Mouse (Mus musculus) right cerebral cortex, adult 18-20 months (tissue): ENCODE results near the gene Serpinf1.
A peak's percentile ranks its signal among the peaks of the same experiment; 100 is the strongest.
"Not testable (repeated sequence)": the region's sequence is repeated elsewhere in the genome, so short reads cannot be mapped to it uniquely, and the experiment has no call there.

ENCODE experiments used
- DNase-seq: peaks from one replicate; pipeline ENCODE4 v3.0.0; 2022; ENCODE audit warnings: mixed read lengths

Serpinf1 gene

DNA sequence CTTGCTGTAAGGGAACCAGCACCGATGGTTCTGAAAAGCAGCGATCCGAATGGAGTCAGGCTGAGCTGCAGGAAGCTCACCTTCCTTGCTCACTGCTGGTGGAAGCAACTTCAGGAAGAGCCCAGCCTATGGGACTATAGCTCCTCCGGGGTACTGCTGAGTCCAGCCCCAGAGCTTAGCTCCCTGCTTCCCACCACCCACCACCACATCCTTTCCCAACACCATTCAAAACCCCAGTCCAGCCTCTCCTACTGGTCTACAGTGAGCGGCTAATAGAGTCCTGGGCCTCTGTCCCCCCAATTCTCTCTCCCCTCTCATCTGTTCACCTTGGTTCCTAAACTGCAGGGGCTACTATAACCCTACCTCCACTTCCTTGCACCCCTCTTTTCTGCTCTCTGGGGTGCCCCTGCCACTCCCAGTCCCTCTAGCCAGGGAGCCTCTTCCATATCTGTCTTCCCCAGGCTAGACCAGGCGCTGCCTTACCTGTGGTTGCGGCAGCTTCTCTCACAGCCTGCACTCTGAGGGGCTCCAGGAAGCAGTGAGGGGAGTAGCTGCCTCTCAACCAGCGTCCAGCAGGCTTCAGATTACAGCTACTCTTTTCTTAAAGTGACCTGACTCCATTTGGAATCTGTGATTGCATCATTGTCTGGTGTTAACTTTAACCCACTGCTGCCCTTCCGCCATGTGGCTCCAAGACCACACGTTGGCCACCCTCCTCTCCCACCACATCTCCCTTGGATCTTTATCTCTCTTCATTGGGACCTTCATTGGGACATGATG is at the start of gene Serpinf1:
Gene Serpinf1 (minus strand): TSS at position 689 of the 780 bp plus-strand sequence.
- no peak for DNase-seq

DNA sequence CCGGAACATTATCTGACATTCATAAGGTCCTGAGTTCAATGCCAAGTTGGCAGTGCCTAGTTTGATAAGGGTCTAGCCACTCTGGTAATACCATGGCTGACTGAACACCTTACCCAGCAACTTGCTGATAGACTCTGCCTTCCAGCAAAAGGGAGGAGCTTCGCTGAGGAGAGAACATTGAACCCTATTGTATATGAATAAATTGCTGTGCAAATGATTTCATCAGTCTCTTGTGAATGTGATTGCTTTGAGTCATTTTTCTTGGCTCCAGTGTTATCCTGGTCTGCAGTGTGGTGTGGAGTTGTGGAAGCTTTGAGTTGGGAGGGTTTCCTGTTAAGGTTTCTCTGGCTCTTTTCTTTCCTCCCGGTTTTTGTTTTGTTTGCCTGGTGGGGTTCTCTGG is 48.2 kb upstream of the Serpinf1 start:
- no peak for DNase-seq

DNA sequence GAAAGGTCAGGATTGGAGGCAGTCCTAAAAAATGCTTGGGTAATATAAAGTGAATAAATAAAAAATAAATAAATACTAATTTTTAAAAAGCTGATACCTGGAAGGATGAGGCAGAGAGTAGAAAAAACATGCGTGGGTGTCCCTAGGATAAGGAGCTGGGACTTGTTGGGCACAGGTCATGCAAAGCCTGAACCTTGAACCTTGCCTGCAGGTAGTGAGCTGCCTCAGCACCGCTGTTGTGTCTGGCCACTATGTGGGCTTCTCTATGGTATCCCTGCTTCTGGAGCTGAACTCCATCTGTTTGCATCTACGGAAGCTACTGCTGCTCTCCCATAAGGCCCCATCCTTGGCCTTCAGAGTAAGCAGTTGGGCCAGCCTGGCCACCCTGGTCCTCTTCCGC is 46.8 kb upstream of the Serpinf1 start:
- no peak for DNase-seq

DNA sequence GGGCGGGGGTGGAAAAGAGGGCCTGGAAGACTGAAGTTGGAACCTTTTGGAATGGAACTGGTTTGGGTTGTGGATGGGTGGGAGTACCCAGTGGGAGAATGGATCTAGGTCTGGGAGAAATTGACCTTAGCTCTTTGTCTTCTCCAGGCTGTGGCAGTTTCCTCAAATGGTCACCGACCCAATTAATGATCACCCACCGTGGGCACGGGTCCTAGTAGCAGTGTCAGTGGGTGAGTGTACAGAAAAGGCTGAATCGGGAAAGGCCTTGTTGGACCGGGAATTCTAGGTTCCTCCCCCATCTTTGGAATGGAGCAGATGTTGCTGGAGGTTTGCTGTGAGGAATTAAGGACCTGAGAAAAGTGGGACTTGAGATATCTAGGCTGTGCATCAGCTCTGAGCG is 45.9 kb upstream of the Serpinf1 start:
- no peak for DNase-seq

DNA sequence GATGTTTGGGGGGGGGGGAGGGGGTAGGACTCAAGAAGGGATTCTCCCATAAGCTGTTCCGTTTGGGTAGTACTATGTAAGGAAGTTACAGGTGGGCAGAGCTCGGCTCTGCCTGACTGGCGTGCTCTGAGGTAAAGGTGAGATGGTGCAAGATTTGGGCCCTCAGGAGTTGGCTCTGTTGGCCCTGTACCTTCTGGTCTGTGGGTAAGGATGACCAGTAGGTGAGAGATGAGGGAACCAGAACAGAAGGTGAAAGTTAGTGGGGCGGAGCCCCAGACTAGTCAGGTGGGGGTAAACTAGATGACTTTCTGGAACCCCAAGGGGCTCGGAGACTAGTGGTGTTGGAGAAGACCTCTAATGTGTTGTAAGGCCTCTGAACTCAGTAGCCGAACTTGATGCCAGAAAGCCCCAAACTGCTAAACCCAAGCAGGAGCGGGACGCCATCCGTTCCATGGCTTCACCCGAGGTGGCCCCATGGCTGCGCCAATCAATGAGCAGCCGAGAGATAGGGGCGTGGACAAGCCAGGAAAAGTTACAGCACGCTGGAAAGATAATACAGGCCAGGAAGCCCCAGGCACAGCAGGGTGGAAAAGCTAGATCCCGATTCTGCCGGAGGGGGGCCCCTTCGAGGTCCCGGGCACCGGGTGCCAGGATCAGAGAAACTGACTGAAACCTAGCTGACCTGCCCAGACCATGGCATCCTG is 45.2 kb upstream of the Serpinf1 start:
- DNase-seq = no peak

DNA sequence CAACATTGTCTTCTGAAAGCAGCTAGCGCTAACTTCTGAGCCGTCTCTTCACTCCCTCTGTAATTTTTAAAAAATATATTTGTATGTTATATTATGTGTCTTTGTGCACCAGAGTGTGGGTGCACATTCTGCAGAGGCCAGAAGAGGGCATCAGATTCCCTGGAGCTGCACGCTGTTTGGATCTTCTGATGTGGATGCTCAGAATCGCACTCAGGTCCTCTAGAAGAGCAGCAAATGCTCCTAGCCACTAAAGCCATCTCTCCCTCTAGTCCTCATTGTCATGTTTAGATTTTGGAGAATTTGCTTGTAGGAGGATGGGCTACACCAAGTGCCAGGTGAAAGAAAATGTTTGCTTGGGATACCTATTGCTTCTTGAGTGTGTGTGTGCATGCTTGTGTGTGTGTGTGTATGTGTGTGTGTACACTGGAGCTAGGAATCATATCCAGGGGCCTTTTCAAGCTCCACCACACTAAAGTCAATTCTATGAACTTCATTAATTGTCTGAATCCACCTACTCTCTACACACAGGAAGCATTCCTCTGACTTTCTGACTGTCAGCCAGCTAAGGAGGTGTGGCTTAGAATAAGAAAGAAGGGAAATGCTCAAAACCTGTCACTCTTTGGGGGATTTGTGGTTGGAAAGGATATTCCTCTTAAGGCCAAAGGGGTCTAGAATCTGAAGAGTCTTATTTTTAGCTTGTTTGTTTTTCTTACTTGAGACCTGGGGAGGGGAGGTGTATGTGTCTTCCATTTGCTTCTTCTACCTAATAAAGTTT is 44.4 kb upstream of the Serpinf1 start:
- no peak for DNase-seq

DNA sequence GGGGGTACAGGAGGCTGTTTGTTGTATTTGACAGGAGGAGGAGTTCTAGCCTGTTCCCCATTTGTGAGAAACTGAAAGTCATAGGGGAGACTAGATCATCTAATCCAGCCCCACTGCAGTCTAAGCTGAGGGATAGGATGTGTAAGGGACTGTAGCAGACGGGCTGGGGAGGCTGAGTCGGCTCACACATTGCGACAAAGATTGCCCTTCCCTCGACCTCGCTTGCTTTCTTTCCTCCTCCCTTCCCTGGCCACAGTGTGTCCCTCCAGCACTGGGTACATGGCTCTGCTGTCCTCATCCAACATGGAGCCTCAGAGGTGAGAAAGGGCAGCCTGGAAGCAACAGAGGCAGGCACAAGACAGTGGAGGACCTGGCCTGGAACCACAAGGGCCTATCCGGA is 42.5 kb upstream of the Serpinf1 start:
- no peak for DNase-seq

DNA sequence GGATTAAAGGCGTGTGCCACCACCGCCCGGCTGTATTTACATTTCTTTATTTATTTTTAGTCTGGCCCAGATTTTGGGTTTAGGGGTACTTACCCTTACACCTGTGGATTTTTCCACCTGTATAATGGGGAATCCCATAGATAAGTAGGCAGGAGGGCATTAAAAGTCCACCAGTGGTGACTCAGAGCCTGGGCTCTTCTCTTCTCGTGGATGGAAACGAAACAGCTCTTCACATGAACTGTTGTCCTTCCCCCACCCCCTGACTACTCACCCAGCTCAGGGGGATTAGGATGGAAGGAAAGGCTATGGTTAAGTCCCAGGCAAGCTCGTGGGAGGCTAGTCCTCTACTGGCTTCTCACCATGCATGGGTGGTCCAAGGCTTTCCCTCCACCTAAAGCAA is 41.9 kb upstream of the Serpinf1 start:
- DNase-seq = no peak

DNA sequence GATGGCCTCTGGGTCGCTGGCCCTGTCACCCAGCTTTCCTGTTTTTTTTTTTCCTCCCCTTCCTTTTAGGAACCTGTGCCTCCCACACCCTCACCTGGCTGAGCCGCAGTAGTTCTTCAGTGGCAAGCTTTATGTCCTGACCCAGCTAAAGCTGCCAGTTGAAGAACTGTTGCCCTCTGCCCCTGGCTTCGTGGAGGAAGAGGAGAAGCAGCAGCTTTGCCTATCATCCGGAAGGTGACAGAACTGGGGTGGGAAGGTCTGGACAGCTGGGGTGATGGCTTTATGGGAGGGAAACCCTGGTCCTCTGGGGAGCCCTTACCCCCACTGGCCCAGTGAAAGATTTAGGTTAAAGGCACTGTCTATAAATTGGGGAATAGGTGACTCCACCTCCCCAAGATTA is 41.1 kb upstream of the Serpinf1 start:
- DNase-seq = no peak

DNA sequence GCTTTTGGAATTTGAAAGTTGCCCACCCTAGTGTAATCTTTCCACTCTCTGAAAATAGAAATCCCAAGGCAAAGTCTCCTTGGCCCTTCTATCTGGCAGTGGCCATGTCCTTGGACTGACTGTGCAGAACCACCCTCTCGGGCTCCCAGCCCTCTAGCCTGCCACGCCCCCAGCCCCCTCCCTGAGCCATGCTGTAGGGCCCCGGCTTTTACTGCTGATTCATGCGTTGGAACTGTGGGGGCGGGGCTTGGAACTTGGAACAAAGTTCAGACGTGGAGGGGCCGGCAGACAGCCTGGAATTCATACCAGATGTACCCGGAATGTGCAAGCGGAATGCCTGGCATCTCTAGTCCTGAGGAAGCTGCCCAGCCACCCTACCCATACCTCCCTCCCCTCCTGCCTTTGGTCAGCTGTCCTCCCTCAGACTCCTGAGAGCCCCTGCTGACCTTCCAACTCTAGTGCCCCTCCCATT is 40.4 kb upstream of the Serpinf1 start:
- DNase-seq = peak; percentile 64

DNA sequence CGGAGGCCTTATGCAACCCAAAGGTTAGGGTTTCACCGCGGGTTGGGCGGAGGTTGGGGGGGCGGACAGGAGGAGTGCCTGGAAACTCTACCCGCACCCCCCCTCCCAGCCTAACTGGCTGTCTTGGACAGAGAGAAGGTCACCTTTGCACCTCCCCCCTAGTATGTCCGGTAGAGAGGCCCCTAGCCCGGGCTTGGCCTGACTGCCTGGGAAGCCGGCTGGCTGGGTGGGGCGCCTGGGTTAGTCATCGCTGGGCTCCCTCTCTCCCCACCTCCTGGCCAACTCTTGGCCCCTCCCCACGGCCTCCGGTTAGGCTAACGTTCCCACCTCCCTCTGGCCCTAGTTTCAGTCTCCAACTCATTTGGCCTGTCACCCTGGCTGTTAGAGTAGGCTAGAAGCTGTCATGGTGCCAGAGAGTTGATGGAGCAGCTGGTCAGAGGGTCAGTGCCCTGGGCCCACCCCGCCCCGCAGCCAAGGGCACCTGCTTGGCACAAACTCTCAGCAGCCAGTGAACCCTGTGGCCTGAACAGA is 39.8 kb upstream of the Serpinf1 start:
- no peak for DNase-seq

DNA sequence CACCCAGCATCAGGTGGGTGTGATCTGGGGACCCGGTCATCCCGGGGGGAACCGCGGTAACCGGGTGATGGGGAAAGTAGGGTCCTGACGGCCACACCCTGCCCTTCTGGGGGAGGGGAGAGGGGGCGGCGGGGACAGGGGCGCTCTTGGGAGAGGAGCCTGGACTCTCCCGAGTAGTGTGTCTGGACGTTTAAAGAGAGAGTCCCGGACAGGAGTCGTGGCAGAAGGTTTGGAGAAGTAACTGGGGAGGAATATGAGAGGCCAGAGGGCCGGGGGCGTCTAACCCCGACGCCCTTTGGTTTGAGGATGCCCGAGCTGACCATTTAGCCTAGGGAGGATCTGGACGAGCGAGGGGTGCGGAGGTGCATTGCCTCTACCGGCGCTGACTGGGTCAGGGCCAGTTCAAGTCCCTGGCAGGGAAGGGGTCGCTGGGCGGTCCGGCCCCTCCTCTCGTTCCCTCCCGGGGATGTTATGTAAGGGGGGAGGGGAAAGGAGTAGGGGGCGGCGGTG is 39.3 kb upstream of the Serpinf1 start:
- no peak for DNase-seq

DNA sequence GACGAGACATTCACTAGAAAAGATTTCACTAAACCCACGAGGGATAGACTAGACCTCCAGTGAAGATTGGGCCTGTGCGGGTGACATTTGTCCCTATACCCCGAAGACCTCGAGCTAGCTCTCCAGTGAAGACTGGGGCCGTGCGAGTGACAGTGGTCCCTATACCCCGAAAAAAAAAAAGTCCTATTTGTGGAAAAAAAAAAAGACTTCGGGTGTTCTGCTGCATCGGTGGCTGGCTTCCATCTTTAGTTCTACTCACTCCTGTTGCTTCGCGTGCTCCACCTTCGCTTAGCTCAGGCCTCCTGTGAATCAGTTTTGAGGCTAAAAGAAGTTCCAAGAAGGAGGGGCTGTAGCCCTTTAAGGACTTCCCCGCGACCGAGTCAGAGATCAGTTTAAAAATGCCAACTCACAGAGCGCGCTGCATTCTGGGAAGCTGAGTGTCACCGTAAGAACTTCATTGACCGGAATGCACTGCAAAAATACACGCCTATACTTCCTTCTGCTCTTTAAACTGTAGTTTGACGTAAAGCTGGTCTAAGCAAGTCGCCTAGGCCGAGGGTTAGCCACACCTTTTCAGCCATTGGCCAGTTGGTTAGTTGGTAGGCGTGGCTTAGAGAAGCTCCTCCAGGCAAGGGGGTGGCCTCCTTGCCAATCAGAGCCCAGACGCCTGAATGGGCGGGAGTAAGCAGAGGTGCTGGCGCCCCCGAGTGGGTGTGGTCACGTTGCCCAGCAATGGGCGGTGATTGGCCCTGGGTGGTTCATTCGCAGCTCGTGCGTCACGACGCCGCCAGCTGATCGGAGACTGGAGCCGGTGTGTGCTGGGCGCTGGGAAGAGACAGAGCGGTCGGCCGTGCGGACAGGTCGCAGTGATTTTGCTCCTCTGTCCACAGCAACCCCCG is 38.6 kb upstream of the Serpinf1 start, which contains the start of gene Tlcd2:
Gene Tlcd2 (plus strand): TSS at position 872 of the 899 bp plus-strand sequence.
- peak; percentile 100 for DNase-seq

DNA sequence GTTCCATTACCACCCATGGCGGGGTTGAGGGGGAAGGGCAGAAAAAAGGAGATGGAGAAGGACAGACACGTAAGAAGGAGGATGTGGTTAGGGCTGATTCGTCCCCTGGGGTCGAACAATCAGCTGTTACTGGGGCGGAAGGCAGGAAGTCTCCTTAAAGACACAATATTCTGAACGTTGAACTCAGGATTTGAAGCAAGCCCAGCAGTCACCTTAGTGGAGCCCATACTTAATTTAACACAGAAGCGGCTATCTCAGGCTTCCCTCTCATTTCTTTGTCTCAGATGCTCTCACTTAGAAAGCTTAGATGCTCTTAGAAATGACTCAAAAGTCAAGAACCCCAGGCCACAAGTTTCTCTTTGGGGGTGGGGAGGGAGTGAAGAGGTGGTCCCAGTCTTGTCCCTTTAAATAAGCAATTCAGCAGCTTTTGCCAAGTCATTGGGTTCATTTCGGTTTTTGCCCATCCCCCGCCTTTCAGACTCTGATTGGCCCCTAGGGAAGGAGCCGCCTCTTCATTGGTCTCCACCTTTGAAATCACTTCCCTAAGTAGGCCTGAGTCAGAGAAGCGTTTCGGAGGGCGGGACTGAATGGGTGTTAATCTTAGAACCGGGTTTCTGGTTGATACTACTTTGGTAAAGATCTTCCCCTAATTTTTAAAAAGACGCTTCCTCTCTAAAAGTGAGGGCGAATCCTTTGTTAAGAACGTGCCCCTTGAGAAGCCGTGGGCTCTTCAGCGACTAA is 37.8 kb upstream of the Serpinf1 start:
- DNase-seq = peak; percentile 93

DNA sequence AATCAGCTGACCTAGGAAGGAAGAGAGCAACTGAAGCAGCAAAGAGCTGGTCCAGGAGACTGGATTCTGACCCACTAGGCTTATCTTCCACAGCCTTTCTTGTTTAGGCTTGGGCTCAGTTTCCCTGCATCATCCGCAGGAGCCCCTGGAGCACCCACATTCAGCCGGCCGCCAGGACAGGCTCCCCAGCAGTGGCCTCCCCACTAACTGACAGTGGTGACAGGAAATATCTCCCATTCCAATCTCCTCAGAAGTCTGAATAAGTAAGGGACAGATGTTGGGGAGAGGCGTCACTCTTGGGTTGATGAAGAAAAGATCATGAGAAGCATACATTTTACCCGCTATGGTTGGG is 37.2 kb upstream of the Serpinf1 start:
- DNase-seq = no peak

DNA sequence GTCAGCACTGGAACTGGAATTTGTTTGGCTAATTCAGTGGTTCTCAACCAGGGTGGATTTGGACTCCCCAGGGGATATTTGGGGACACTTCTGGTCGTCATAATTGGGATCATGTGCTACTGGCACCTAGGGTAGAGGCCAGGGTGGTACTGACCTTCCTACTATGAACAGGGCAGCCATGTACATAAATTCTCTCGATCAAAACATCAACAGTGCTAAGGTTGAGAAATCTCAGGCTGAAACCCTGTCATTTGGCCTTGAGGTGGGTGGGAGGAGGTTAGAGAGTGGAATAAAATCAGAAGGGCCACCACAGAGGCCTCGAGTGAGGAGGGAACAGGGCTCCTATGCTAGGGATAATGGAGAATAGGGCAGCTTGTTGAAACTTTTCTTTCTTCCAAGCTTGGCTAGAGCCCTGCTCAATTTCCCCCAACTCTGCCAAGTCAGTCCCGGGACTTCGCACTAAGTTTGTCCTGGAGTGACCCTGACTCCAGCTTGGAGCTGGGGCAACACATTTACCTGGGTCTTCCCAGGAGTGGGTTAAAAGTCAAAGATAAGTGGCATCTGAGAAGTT is 36.7 kb upstream of the Serpinf1 start:
- DNase-seq = no peak

DNA sequence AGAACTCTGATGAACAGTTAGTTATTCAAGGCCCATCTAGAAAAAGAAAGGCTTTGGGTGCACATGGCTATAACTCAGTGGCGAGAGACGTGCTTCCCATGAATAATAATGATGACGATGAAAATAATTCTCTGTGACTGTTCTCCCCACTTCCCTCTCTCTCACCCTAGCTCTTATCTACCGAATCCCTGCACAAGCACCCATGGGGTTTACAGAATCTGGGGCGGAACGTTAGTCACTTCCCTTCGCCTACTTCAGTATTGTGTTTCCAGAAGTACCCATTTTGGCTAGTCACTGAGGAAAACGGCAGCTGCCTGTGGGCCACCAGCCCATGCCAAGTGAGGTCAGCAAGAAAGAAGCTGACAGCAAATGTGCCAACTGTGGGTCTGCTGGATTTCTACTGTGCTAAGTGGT is 36.1 kb upstream of the Serpinf1 start:
- DNase-seq = no peak

DNA sequence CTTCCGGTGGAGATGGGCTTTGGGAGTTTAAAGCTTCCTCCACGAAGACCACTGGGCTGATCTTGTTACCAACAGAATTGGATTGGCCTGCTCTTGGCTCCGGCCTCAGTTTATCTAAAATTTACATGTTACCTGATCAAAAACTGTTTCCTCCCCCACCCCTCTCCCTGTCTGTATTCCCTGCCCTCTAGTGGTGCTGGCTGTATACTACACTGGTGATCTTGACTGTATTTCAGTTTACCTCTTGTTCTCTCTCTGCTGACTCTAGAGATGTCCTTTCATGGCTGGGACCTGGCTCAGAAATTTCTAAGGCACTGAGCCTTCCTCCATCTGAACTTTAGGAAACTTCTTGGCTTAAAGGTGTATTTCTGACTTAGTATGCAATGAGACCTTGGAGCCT is 35.7 kb upstream of the Serpinf1 start:
- DNase-seq = no peak

DNA sequence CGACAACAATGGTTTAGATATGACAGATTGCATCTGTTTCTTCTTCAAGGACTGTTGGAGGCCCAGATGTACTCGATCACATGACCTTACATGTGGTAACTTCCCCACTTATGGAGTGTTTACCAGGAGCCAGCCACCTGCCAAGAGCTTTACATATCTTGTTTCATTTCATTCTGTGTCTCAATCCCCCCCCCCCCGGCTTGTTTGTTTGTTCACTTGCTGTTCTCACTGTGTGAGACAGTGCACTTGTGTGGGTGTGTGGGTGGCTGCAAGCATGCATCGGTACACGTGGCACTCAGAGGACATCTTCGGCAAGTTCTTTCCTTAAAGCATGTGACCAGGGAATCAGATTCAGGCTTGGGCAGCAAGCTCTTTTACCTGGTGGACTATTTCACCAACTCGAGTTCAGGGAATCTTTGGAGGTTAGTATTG is 34.0 kb upstream of the Serpinf1 start:
- no peak for DNase-seq

DNA sequence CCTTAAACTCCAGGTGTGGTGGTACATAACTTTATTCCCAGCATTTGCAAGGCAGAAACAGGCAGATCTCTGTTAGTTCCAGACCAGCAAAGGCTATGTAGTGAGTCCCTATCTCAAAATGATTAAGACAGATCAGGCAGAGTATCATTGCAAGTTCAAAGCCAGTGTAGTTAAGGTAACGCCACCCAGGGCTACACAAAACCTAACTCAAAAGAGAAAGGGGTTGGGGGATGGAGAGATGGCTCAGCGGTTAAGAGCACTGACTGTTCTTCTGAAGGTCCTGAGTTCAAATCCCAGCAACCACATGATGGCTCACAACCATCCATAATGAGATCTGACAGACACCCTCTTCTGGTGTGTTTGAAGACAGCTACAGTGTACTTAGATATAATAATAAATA is 33.5 kb upstream of the Serpinf1 start:
- DNase-seq = not testable (repeated sequence)
